Mouse (Mus musculus): ENCODE measurements around the gene Gm20517. TPM values are rescaled to one million over a fixed set of nuclear protein-coding genes. Genes with fewer than 3 reads are reported as not detected.
A peak's percentile ranks its signal among the peaks of the same experiment; 100 is the strongest.

The Gm20517 gene
- total and polyA plus RNA-seq, 2 experiments from 2014 or later = 1.4 TPM; not detected in 1

GRCm38 (mm10) chr17:47663009-47663713, 51.8 kb downstream of the Gm20517 start:
- WGBS = 66% methylated on average over 9 of the region's 9 CpGs
- H3K4me2 ChIP-seq (ENCODE audit: low read depth, low read length) = no peak overlapping the region
- H3K27me3 ChIP-seq (ENCODE audit: control insufficient read depth, insufficient read depth, low read length) = no peaks in the 10 kb centered on the region
- no peak for ATAC-seq (ENCODE audit: insufficient read depth, low read depth)
- no peaks in the 10 kb centered on the region for H3K9me3 ChIP-seq (replicated peaks; ENCODE audit: control insufficient read depth, low read length)
- DNase-seq (ENCODE audit: low spot score) = no peak
- H3K9ac ChIP-seq (replicated peaks; ENCODE audit: low read depth, low read length) = no peak overlapping the region
- no peaks in the 10 kb centered on the region for H3K36me3 ChIP-seq (replicated peaks; ENCODE audit: control insufficient read depth, insufficient read depth, low read length)
- no peak overlapping the region for H3K4me3 ChIP-seq (ENCODE audit: low read depth, low read length)
- H3K27ac ChIP-seq (ENCODE audit: low read depth) = no peak overlapping the region
- TF ChIP-seq EP300 (IDR thresholded peaks at IDR 0.05; ENCODE audit: low read depth) = no peak
- no peak for TF ChIP-seq CTCF (IDR thresholded peaks at IDR 0.05; ENCODE audit: low read depth)
- H3K4me1 ChIP-seq (ENCODE audit: control insufficient read depth, insufficient read depth) = no peaks in the 10 kb centered on the region

DNA sequence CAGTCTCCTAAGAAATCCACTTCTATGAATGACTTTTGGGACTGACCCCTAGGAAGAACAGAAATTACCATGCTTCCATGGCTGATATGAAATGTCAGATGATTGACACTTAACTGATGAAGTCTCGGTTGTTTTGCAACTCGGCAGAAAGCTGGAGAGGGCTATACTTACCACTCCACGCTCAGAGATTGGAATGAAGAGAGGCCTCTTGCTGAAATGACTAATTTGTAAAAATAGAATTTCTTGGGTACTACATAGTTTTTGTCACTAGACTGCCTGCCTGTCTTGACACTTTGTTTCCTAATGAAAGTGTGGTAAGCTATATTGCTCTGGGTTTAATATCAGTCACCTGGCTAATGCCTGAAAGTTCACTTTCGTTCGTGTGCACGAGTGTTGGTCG, 53.1 kb downstream of the Gm20517 start:
- Histone ChIP-seq H3K4me3 (ENCODE audit: low read depth, low read length) (no peak overlapping the region), H3K9ac (replicated peaks; ENCODE audit: low read depth, low read length) (no peak overlapping the region), H3K4me1 (ENCODE audit: control insufficient read depth, insufficient read depth) (no peaks in the 10 kb centered on the region), H3K27me3 (ENCODE audit: control insufficient read depth, insufficient read depth, low read length) (no peaks in the 10 kb centered on the region), H3K9me3 (replicated peaks; ENCODE audit: control insufficient read depth, low read length) (no peaks in the 10 kb centered on the region), H3K4me2 (ENCODE audit: low read depth, low read length) (no peak overlapping the region), H3K27ac (ENCODE audit: low read depth) (0 out of 2 replicates have a peak overlapping the region, but pooled peaks have one; percentile 2), H3K36me3 (replicated peaks; ENCODE audit: control insufficient read depth, insufficient read depth, low read length) (no peaks in the 10 kb centered on the region)
- WGBS = 55% methylated on average over 7 of the region's 7 CpGs
- TF ChIP-seq EP300 (IDR thresholded peaks at IDR 0.05; ENCODE audit: low read depth) (no peak), CTCF (IDR thresholded peaks at IDR 0.05; ENCODE audit: low read depth) (no peak)
- ATAC-seq (ENCODE audit: insufficient read depth, low read depth) (no peak; the same call in 1 of the 2 replicates), DNase-seq (ENCODE audit: low spot score) (peak; percentile 8)

- H3K36me3 ChIP-seq (replicated peaks; ENCODE audit: control insufficient read depth, insufficient read depth, low read length) = no peaks in the 10 kb centered on the region
- ATAC-seq (ENCODE audit: insufficient read depth, low read depth) (no peak), DNase-seq (ENCODE audit: low spot score) (no peak)
- TF ChIP-seq EP300 (IDR thresholded peaks at IDR 0.05; ENCODE audit: low read depth) (no peak), CTCF (IDR thresholded peaks at IDR 0.05; ENCODE audit: low read depth) (no peak)
- no peak overlapping the region for H3K4me3 ChIP-seq (ENCODE audit: low read depth, low read length)
- H3K9me3 ChIP-seq (replicated peaks; ENCODE audit: control insufficient read depth, low read length) = no peaks in the 10 kb centered on the region
- no peaks in the 10 kb centered on the region for H3K27me3 ChIP-seq (ENCODE audit: control insufficient read depth, insufficient read depth, low read length)
- no peak overlapping the region for H3K9ac ChIP-seq (replicated peaks; ENCODE audit: low read depth, low read length)
- H3K27ac ChIP-seq (ENCODE audit: low read depth) = no peak overlapping the region
- H3K4me2 ChIP-seq (ENCODE audit: low read depth, low read length) = no peak overlapping the region
- H3K4me1 ChIP-seq (ENCODE audit: control insufficient read depth, insufficient read depth) = no peaks in the 10 kb centered on the region; the same call in 1 of the 2 replicates
- 71% methylated on average over 4 of the region's 4 CpGs for WGBS
Measured at GRCm38 (mm10) chr17:47669166-47669565, 57.8 kb downstream of the Gm20517 start.

DNA sequence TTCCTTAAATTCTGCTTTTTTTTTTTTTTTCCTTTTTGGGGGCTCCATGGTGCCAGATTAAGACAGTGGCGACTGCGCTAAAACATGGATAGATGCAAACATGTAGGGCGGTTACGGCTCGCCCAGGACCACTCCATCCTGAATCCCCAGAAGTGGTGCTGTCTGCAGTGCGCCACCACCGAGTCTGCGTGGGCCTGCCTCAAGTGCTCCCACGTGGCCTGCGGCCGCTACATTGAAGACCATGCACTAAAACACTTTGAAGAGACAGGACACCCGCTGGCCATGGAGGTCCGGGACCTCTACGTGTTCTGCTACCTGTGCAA, 60.6 kb downstream of the Gm20517 start:
- Histone ChIP-seq H3K36me3 (replicated peaks; ENCODE audit: control insufficient read depth, insufficient read depth, low read length) (0 out of 2 replicates have a peak, but pooled peaks cover 10% of the 10 kb centered on the region), H3K4me2 (ENCODE audit: low read depth, low read length) (peak overlapping the region; percentile 83), H3K27ac (ENCODE audit: low read depth) (no peak overlapping the region), H3K4me1 (ENCODE audit: control insufficient read depth, insufficient read depth) (no peaks in the 10 kb centered on the region; the same call in 1 of the 2 replicates), H3K9ac (replicated peaks; ENCODE audit: low read depth, low read length) (peak overlapping the region; percentile 49; the same call in 1 of the 2 replicates), H3K9me3 (replicated peaks; ENCODE audit: control insufficient read depth, low read length) (no peaks in the 10 kb centered on the region), H3K4me3 (ENCODE audit: low read depth, low read length) (peak overlapping the region; percentile 44), H3K27me3 (ENCODE audit: control insufficient read depth, insufficient read depth, low read length) (no peaks in the 10 kb centered on the region)
- TF ChIP-seq CTCF (IDR thresholded peaks at IDR 0.05; ENCODE audit: low read depth) = no peak
- ATAC-seq (ENCODE audit: insufficient read depth, low read depth) = peak; percentile 30; the same call in 1 of the 2 replicates
- DNase-seq (ENCODE audit: low spot score) = no peak
- whole genome bisulfite sequencing = 28% methylated on average over 14 of the region's 14 CpGs

GRCm38 (mm10) chr17:47672311-47673111, 61.1 kb downstream of the Gm20517 start:
- peak overlapping the region; percentile 83 for H3K4me2 ChIP-seq (ENCODE audit: low read depth, low read length)
- H3K27me3 ChIP-seq (ENCODE audit: control insufficient read depth, insufficient read depth, low read length) = no peaks in the 10 kb centered on the region
- ATAC-seq (ENCODE audit: insufficient read depth, low read depth) = peak; percentile 82
- peak overlapping the region; percentile 49 for H3K9ac ChIP-seq (replicated peaks; ENCODE audit: low read depth, low read length)
- H3K9me3 ChIP-seq (replicated peaks; ENCODE audit: control insufficient read depth, low read length) = no peaks in the 10 kb centered on the region
- WGBS = 8% methylated on average over 49 of the region's 68 CpGs
- H3K4me3 ChIP-seq (ENCODE audit: low read depth, low read length) = peak overlapping the region; percentile 44
- no peaks in the 10 kb centered on the region; the same call in 1 of the 2 replicates for H3K4me1 ChIP-seq (ENCODE audit: control insufficient read depth, insufficient read depth)
- DNase-seq (ENCODE audit: low spot score) = peak; percentile 64
- no peak; the same call in 1 of the 2 replicates for TF ChIP-seq CTCF (IDR thresholded peaks at IDR 0.05; ENCODE audit: low read depth)
- no peak for TF ChIP-seq EP300 (IDR thresholded peaks at IDR 0.05; ENCODE audit: low read depth)
- no peak overlapping the region for H3K27ac ChIP-seq (ENCODE audit: low read depth)
- 0 out of 2 replicates have a peak, but pooled peaks cover 10% of the 10 kb centered on the region for H3K36me3 ChIP-seq (replicated peaks; ENCODE audit: control insufficient read depth, insufficient read depth, low read length)
